Mouse (Mus musculus) olfactory bulb, adult 2 months (tissue): ENCODE data around the gene Anxa4.

Experiments used
- CTCF ChIP-seq: fragments of 200-500 bp; IDR thresholded peaks from 2 replicates; pipeline ENCODE4 v1.5.1; 2012; ENCODE audit warnings: low read depth, mild to moderate bottlenecking, low read length, moderate library complexity; ENCODE audit not compliant: insufficient read depth
- POLR2A ChIP-seq: fragments of 200-500 bp; IDR thresholded peaks from 2 replicates; pipeline ENCODE4 v1.6.1; 2012; ENCODE audit warnings: mild to moderate bottlenecking, low read depth, low read length, moderate library complexity; ENCODE audit not compliant: insufficient read depth

DNA sequence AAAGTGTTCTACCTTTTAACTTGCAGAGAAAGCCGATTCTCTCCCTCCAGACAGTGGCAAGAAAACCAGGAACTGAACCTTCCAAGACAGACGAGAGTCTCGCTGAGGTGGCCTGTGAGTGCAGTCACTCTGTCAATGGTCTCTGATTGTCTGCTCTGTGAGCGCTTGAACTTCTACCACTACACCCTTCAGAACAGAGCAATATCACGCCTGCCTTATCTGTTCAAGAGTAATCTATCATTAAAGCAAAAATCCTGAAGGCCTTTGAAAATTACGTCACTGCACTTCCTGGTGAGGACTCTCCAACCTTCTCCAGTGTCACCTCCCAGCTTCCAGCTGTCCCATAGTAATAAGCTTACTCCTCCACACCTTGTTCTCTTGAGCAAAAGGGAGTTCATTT, 18.4 kb downstream of the Anxa4 start:
- no peak for TF ChIP-seq CTCF
- no peak for TF ChIP-seq POLR2A
